Mouse (Mus musculus) G1E (cell line): Measurements from ENCODE around the gene Gm9913.

Experiments
- CTCF ChIP-seq: IDR thresholded peaks from 2 replicates; pipeline ENCODE4 v1.5.1; 2012; ENCODE audit warnings: low read depth, low read length, inconsistent platforms, mixed read lengths
- GATA1 ChIP-seq: IDR thresholded peaks from 2 replicates; pipeline ENCODE4 v1.6.1; 2012; ENCODE audit warnings: borderline replicate concordance, low read length, inconsistent platforms, mixed read lengths
- POLR2AphosphoS5 ChIP-seq: IDR thresholded peaks from 2 replicates; pipeline ENCODE4 v1.6.1; 2012; ENCODE audit warnings: low read depth, low read length, inconsistent platforms; ENCODE audit not compliant: insufficient replicate concordance

DNA sequence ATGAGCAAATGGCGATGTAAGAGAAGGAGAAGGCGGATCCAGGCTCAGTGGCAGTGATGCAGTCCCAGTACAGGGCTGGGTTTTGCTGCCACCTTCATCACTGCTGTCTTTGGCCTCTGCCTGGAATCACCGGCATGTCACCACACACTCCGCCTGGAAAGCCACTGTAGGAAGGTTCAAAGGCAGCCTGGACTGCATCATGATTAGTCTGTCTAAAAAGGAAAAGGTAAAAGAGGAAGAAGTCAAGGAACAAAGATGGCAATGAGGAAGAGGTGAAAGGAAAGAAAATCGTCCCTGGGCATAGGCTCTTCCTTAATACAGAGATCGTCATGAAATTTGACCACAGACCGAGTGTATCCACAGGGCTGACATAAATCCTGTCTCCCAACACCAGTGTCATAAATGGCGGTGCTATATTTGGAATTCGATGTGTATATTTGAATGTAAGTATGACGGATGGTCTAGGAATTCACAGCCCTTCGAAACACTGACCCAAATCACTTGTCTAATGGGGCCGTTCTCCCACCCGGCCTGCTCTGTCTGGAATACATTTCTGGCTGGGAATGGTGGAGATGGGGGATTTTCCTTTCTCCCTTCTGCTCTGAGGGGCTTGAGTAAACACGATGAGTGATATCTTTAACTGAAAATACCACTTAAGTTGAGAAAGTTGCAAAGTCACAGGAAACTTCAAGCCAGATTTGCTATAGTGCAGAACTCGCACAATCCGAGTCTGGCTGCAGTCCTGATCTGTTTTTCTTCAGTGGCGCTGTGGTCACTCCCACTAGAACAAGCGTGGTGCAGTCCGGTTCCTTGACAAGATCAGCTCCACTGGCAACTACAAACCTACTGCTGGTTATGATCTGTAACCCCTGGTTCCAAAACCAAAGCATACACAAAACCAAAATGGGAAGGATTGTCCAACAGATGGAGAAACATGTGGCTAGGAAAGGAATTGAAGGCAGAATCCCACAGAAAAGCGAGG is 9.8 kb upstream of the Gm9913 start:
- no peak for TF ChIP-seq CTCF
- no peak for TF ChIP-seq GATA1
- TF ChIP-seq POLR2AphosphoS5: no peak
